Mouse (Mus musculus) cerebellum, postnatal 25 days (tissue): ENCODE measurements around the gene Prss38.

Source experiments
- DNase-seq, 2 experiments: peaks; one replicate each; pipeline ENCODE4 v3.0.0; 2021; ENCODE audit warnings: mixed read lengths in 2 of 2

Prss38 gene

DNA sequence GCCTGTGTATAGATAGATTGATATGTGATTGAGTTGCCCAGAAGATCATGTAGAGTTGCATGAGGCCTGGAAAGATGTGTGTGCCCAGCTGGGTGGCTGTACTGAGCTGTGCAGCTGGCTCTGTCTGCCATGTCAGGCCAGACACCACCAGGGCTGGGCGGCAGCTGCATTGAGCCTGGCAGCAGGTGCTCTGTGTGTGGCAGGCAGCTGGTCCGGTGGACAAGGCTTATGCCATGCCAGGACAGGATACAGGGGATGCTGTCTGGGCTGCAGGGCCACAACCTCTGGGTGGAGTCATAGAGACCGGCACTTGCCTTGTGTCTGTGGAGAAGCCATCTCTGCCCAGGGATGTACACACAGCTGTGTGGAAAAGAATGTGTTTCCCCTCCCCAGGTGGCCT lies 52.5 kb downstream of the Prss38 start:
- no peak for DNase-seq
